In genomic region chr10:81294442-81294841, GRCm38 (mm10) we compare ENCODE assay signal across 8 mouse cellular contexts. TPM values are rescaled to one million over a fixed set of nuclear protein-coding genes. Genes with fewer than 3 reads are reported as not detected.
DNase-seq lines count a peak whose midpoint lies in the region; ATAC-seq and TF ChIP-seq lines count a peak whose summit lies in the region.

No protein-coding gene starts in this region.

- peak overlapping the region; percentile 87 for H3K9ac ChIP-seq in embryonic facial prominence, embryonic 14.5 days (ENCODE audit: low read depth, low read length)
- H3K9ac ChIP-seq in limb, embryonic 13.5 days: peak overlapping the region; percentile 86
- peak overlapping the region; percentile 86; the same call in 1 of the 2 replicates for H3K9ac ChIP-seq in stomach, postnatal 0 days (ENCODE audit: low read length)

- no peak for DNase-seq in embryonic facial prominence, embryonic 14.5 days (ENCODE audit: low spot score)
- no peak for DNase-seq in stomach, postnatal 0 days (ENCODE audit: low spot score)
- DNase-seq in thymus, postnatal 10 days (ENCODE audit: low spot score in 2 of 2): no peak
- DNase-seq in layer of hippocampus, postnatal 36 days: no peak
- DNase-seq in left cerebral cortex, adult 11 months (ENCODE audit: low spot score): no peak

- no peak for TF ChIP-seq EP300 in stomach, postnatal 0 days (optimal IDR thresholded peaks at IDR 0.05)

- H3K27ac ChIP-seq in embryonic facial prominence, embryonic 14.5 days (replicated peaks; ENCODE audit: low read depth, low read length): no peak overlapping the region
- H3K27ac ChIP-seq in limb, embryonic 13.5 days: no peak overlapping the region
- H3K27ac ChIP-seq in stomach, postnatal 0 days (replicated peaks): no peak overlapping the region

- 41% methylated on average over 8 of the region's 8 CpGs for WGBS in embryonic facial prominence, embryonic 14.5 days
- WGBS in limb, embryonic 13.5 days: 33% methylated on average over 8 of the region's 8 CpGs
- WGBS in stomach, postnatal 0 days: 50% methylated on average over 8 of the region's 8 CpGs

- no peak for TF ChIP-seq CTCF in stomach, postnatal 0 days (IDR thresholded peaks at IDR 0.05; ENCODE audit: low read depth)

- no peaks in the 10 kb centered on the region for H3K27me3 ChIP-seq in megakaryocyte, embryonic 14.5 days (replicated peaks)
- peaks cover 24% of the 10 kb centered on the region for H3K27me3 ChIP-seq in embryonic facial prominence, embryonic 14.5 days (replicated peaks; ENCODE audit: control insufficient read depth, insufficient read depth, low read length)
- peaks cover 24% of the 10 kb centered on the region for H3K27me3 ChIP-seq in limb, embryonic 13.5 days
- H3K27me3 ChIP-seq in stomach, postnatal 0 days (ENCODE audit: control insufficient read depth, insufficient read depth, low read length): no peaks in the 10 kb centered on the region

- peak overlapping the region; percentile 99 for H3K4me3 ChIP-seq in megakaryocyte, embryonic 14.5 days (replicated peaks)
- peak overlapping the region; percentile 78 for H3K4me3 ChIP-seq in embryonic facial prominence, embryonic 14.5 days (ENCODE audit: low read depth, low read length)
- peak overlapping the region; percentile 79 for H3K4me3 ChIP-seq in limb, embryonic 13.5 days
- peak overlapping the region; percentile 73; the same call in 1 of the 2 replicates for H3K4me3 ChIP-seq in stomach, postnatal 0 days (ENCODE audit: low read depth, low read length)

- peaks cover 37% of the 10 kb centered on the region for H3K36me3 ChIP-seq in megakaryocyte, embryonic 14.5 days (replicated peaks; ENCODE audit: low read length)
- H3K36me3 ChIP-seq in embryonic facial prominence, embryonic 14.5 days (ENCODE audit: control insufficient read depth, insufficient read depth, low read length): 0 out of 2 replicates have a peak, but pooled peaks cover 10% of the 10 kb centered on the region
- no peaks in the 10 kb centered on the region for H3K36me3 ChIP-seq in limb, embryonic 13.5 days
- H3K36me3 ChIP-seq in stomach, postnatal 0 days (ENCODE audit: control insufficient read depth, insufficient read depth, low read length): no peaks in the 10 kb centered on the region

- no peaks in the 10 kb centered on the region for H3K9me3 ChIP-seq in megakaryocyte, embryonic 14.5 days
- H3K9me3 ChIP-seq in embryonic facial prominence, embryonic 14.5 days (ENCODE audit: control insufficient read depth, low read length): no peaks in the 10 kb centered on the region
- no peaks in the 10 kb centered on the region for H3K9me3 ChIP-seq in limb, embryonic 13.5 days
- H3K9me3 ChIP-seq in stomach, postnatal 0 days (ENCODE audit: control insufficient read depth, low read length): no peaks in the 10 kb centered on the region

- no peak for ATAC-seq in megakaryocyte, adult 5-6 weeks (ENCODE audit: poor library complexity, severe bottlenecking)
- no peak for ATAC-seq in embryonic facial prominence, embryonic 14.5 days (ENCODE audit: low read depth)
- no peak for ATAC-seq in limb, embryonic 13.5 days (ENCODE audit: low FRiP score, low read depth)
- ATAC-seq in stomach, postnatal 0 days (ENCODE audit: low FRiP score, low TSS enrichment): no peak

- H3K4me2 ChIP-seq in embryonic facial prominence, embryonic 14.5 days (ENCODE audit: low read depth, low read length): peak overlapping the region; percentile 99
- H3K4me2 ChIP-seq in limb, embryonic 13.5 days (replicated peaks): peak overlapping the region; percentile 91
- peak overlapping the region; percentile 93 for H3K4me2 ChIP-seq in stomach, postnatal 0 days (replicated peaks; ENCODE audit: low read depth)

- peaks cover 81% of the 10 kb centered on the region for H3K4me1 ChIP-seq in megakaryocyte, embryonic 14.5 days
- peaks cover 12% of the 10 kb centered on the region for H3K4me1 ChIP-seq in embryonic facial prominence, embryonic 14.5 days (ENCODE audit: control insufficient read depth, insufficient read depth, low read length)
- H3K4me1 ChIP-seq in limb, embryonic 13.5 days: peaks cover 49% of the 10 kb centered on the region
- peaks cover 7% of the 10 kb centered on the region for H3K4me1 ChIP-seq in stomach, postnatal 0 days (replicated peaks; ENCODE audit: control insufficient read depth, insufficient read depth)

RNA-seq across cellular contexts. Expression of gene Pip5k1c, which starts 1.7 kb away (rescaled TPM):
- 124 and 136 TPM in 2 replicates for polyA plus RNA-seq in megakaryocyte, embryonic 14.5 days (2012; ENCODE audit: insufficient read depth, low replicate concordance)
- 28.0 and 31.7 TPM in 2 replicates for total RNA-seq in megakaryocyte, adult 5-6 weeks (2015)
- 40.4 and 46.1 TPM in 2 replicates for total RNA-seq in megakaryocyte, adult 5-6 weeks (2017)
- 48.4 and 56.3 TPM in 2 replicates for polyA plus RNA-seq in embryonic facial prominence, embryonic 14.5 days (2014; fragmentation: Nextera tagmentation; extraction: Ambion mirVana)
- 51.5 and 58.5 TPM in 2 replicates for polyA plus RNA-seq in limb, embryonic 13.5 days (2015; fragmentation: Nextera tagmentation; extraction: Ambion mirVana)
- polyA plus RNA-seq in stomach, postnatal 0 days (2015; fragmentation: Nextera tagmentation; extraction: Ambion mirVana): 19.1 and 21.1 TPM in 2 replicates
- 100 to 1,000 TPM; 301 to 304 TPM for total RNA-seq in layer of hippocampus, postnatal 36 days (2021)

RNA-seq across cellular contexts. Expression of gene Tjp3, which starts 3.1 kb away (rescaled TPM):
- 4.6 and 5.5 TPM in 2 replicates for polyA plus RNA-seq in megakaryocyte, embryonic 14.5 days (2012; ENCODE audit: insufficient read depth, low replicate concordance)
- 3.4 and 3.7 TPM in 2 replicates for total RNA-seq in megakaryocyte, adult 5-6 weeks (2015)
- total RNA-seq in megakaryocyte, adult 5-6 weeks (2017): 5.0 and 6.5 TPM in 2 replicates
- polyA plus RNA-seq in embryonic facial prominence, embryonic 14.5 days (2014; fragmentation: Nextera tagmentation; extraction: Ambion mirVana): 8.1 and 9.9 TPM in 2 replicates
- 2.6 and 2.9 TPM in 2 replicates for polyA plus RNA-seq in limb, embryonic 13.5 days (2015; fragmentation: Nextera tagmentation; extraction: Ambion mirVana)
- 42.5 and 46.0 TPM in 2 replicates for polyA plus RNA-seq in stomach, postnatal 0 days (2015; fragmentation: Nextera tagmentation; extraction: Ambion mirVana)
- total RNA-seq in layer of hippocampus, postnatal 36 days (2021): 1 to 10 TPM in 1 of 2 experiments, under 1 TPM in 1; 0.65 to 1.7 TPM

RNA-seq across cellular contexts. Expression of gene Cactin, which starts 26.5 kb away (rescaled TPM):
- 76.5 and 78.5 TPM in 2 replicates for polyA plus RNA-seq in megakaryocyte, embryonic 14.5 days (2012; ENCODE audit: insufficient read depth, low replicate concordance)
- 4.5 and 7.4 TPM in 2 replicates for total RNA-seq in megakaryocyte, adult 5-6 weeks (2015)
- 16.2 and 20.6 TPM in 2 replicates for total RNA-seq in megakaryocyte, adult 5-6 weeks (2017)
- 27.0 and 27.5 TPM in 2 replicates for polyA plus RNA-seq in embryonic facial prominence, embryonic 14.5 days (2014; fragmentation: Nextera tagmentation; extraction: Ambion mirVana)
- 41.8 and 42.3 TPM in 2 replicates for polyA plus RNA-seq in limb, embryonic 13.5 days (2015; fragmentation: Nextera tagmentation; extraction: Ambion mirVana)
- 16.2 and 16.6 TPM in 2 replicates for polyA plus RNA-seq in stomach, postnatal 0 days (2015; fragmentation: Nextera tagmentation; extraction: Ambion mirVana)
- total RNA-seq in layer of hippocampus, postnatal 36 days (2021): 10 to 100 TPM; 28.9 to 30.1 TPM

RNA-seq across cellular contexts. Expression of gene Apba3, which starts 27.7 kb away (rescaled TPM):
- 93.1 and 154 TPM in 2 replicates for polyA plus RNA-seq in megakaryocyte, embryonic 14.5 days (2012; ENCODE audit: insufficient read depth, low replicate concordance)
- 16.4 and 20.2 TPM in 2 replicates for total RNA-seq in megakaryocyte, adult 5-6 weeks (2015)
- total RNA-seq in megakaryocyte, adult 5-6 weeks (2017): 11.5 and 15.0 TPM in 2 replicates
- polyA plus RNA-seq in embryonic facial prominence, embryonic 14.5 days (2014; fragmentation: Nextera tagmentation; extraction: Ambion mirVana): 56.0 and 61.4 TPM in 2 replicates
- 63.3 and 63.5 TPM in 2 replicates for polyA plus RNA-seq in limb, embryonic 13.5 days (2015; fragmentation: Nextera tagmentation; extraction: Ambion mirVana)
- 30.5 and 34.6 TPM in 2 replicates for polyA plus RNA-seq in stomach, postnatal 0 days (2015; fragmentation: Nextera tagmentation; extraction: Ambion mirVana)
- total RNA-seq in layer of hippocampus, postnatal 36 days (2021): 10 to 100 TPM; 39.3 to 56.0 TPM

RNA-seq across cellular contexts. Expression of gene Mrpl54, which starts 27.7 kb away (rescaled TPM):
- polyA plus RNA-seq in megakaryocyte, embryonic 14.5 days (2012; ENCODE audit: insufficient read depth, low replicate concordance): 458 and 769 TPM in 2 replicates
- total RNA-seq in megakaryocyte, adult 5-6 weeks (2015): 52.1 and 67.0 TPM in 2 replicates
- total RNA-seq in megakaryocyte, adult 5-6 weeks (2017): 97.4 and 154 TPM in 2 replicates
- polyA plus RNA-seq in embryonic facial prominence, embryonic 14.5 days (2014; fragmentation: Nextera tagmentation; extraction: Ambion mirVana): 196 and 206 TPM in 2 replicates
- 206 and 213 TPM in 2 replicates for polyA plus RNA-seq in limb, embryonic 13.5 days (2015; fragmentation: Nextera tagmentation; extraction: Ambion mirVana)
- polyA plus RNA-seq in stomach, postnatal 0 days (2015; fragmentation: Nextera tagmentation; extraction: Ambion mirVana): 210 and 215 TPM in 2 replicates
- total RNA-seq in layer of hippocampus, postnatal 36 days (2021): 10 to 100 TPM; 32.3 to 36.0 TPM
